Mouse (Mus musculus) limb, embryonic 14.5 days (tissue): ENCODE measurements around the gene Mrpl4. TPM values are rescaled to one million over a fixed set of nuclear protein-coding genes. Genes with fewer than 3 reads are reported as not detected.

Source experiments
- ATAC-seq: fragments of 200-750 bp; cut with Nextera tagmentation; 2 replicates; pipeline ENCODE4 v1.8.0; 2017; ENCODE audit warnings: low read depth, moderate number of reproducible peaks, moderate TSS enrichment; ENCODE audit not compliant: low FRiP score
- DNase-seq: peaks from one replicate; pipeline ENCODE4 v3.0.0-alpha.2; 2015; ENCODE audit warnings: low spot score
- H3K27ac ChIP-seq: fragments of 300-500 bp; sonication (generic); replicated peaks from 2 replicates; pipeline ENCODE4 v1.5.1; 2014; ENCODE audit warnings: low read depth, mild to moderate bottlenecking, low read length, moderate library complexity, mixed read lengths
- H3K27me3 ChIP-seq: fragments of 300-500 bp; sonication (generic); 2 replicates; pipeline ENCODE4 v1.6.1; 2014; ENCODE audit warnings: low read length, mixed read lengths; ENCODE audit not compliant: control insufficient read depth, insufficient read depth
- H3K36me3 ChIP-seq: fragments of 300-500 bp; sonication (generic); 2 replicates; pipeline ENCODE4 v1.6.1; 2014; ENCODE audit warnings: mild to moderate bottlenecking, low read length, moderate library complexity, mixed read lengths; ENCODE audit not compliant: control insufficient read depth, insufficient read depth
- H3K4me1 ChIP-seq: fragments of 300-500 bp; sonication (generic); 2 replicates; pipeline ENCODE4 v1.6.1; 2014; ENCODE audit warnings: antibody characterized with exemption, low read length, mixed read lengths; ENCODE audit not compliant: control insufficient read depth, insufficient read depth
- H3K4me2 ChIP-seq: fragments of 300-500 bp; sonication (generic); replicated peaks from 2 replicates; pipeline ENCODE4 v1.6.1; 2014; ENCODE audit warnings: low read depth, mild to moderate bottlenecking, low read length, moderate library complexity; ENCODE audit not compliant: severe bottlenecking
- H3K4me3 ChIP-seq: fragments of 300-500 bp; sonication (generic); replicated peaks from 2 replicates; pipeline ENCODE4 v1.5.1; 2014; ENCODE audit warnings: low read length
- H3K9ac ChIP-seq: fragments of 300-500 bp; sonication (generic); 2 replicates; pipeline ENCODE4 v1.6.1; 2014; ENCODE audit warnings: mild to moderate bottlenecking, low read depth, low read length, moderate library complexity; ENCODE audit not compliant: severe bottlenecking
- H3K9me3 ChIP-seq: fragments of 300-500 bp; sonication (generic); 2 replicates; pipeline ENCODE4 v1.6.1; 2016; ENCODE audit warnings: low read length; ENCODE audit not compliant: control insufficient read depth
- POLR2A ChIP-seq: fragments of 200-500 bp; IDR thresholded peaks from 2 replicates; pipeline ENCODE4 v1.8.0; 2012; ENCODE audit warnings: inconsistent platforms, mild to moderate bottlenecking, moderate library complexity, borderline replicate concordance; ENCODE audit not compliant: insufficient read depth, insufficient read length; ENCODE audit errors: extremely low read depth
- WGBS: fragments of 180-500 bp; shearing (Covaris S2); extraction: QIAGEN DNeasy Blood & Tissue Kit; methylation state at CpG from one replicate; pipeline ENCODE4 v1.1.7; 2014; 5-methylcytosine and 5-hydroxymethylcytosine counted together
- polyA plus RNA-seq, 2 experiments: library from polyadenylated mRNA; depleted of rRNA in 1 of 2; stranded (reverse) in 1 of 2; unstranded in 1 of 2; fragments of >200 nt; fragmentation: Nextera tagmentation in 1 of 2; extraction: Ambion mirVana in 1 of 2; gene quantifications; 2 replicates each; pipeline versions ENCODE4 v1.2.1 to v1.2.3; 2012 to 2014

Mrpl4 gene
- polyA plus RNA-seq (2012; rRNA removed) (89.0 and 114 TPM in 2 replicates), polyA plus RNA-seq (2014; fragmentation: Nextera tagmentation; extraction: Ambion mirVana) (115 and 118 TPM in 2 replicates)

GRCm38 (mm10) chr9:21002627-21003551 lies at the start of gene Mrpl4:
Mrpl4 (plus strand) TSS chr9:21002738.
- Histone ChIP-seq H3K27ac (peak within 1 kb of the TSS; percentile 73), H3K9me3 (no peaks in the 10 kb centered on the region), H3K4me2 (peak within 1 kb of the TSS; percentile 83), H3K36me3 (peaks cover 22% of the 10 kb centered on the region), H3K9ac (peak within 1 kb of the TSS; percentile 87), H3K27me3 (no peaks in the 10 kb centered on the region), H3K4me3 (peak within 1 kb of the TSS; percentile 92), H3K4me1 (0 out of 2 replicates have a peak, but pooled peaks cover 2% of the 10 kb centered on the region)
- DNase-seq (peak; percentile 73), ATAC-seq (peak; percentile 84)
- TF ChIP-seq POLR2A = peak; percentile 86; the same call in 1 of the 2 replicates
- 2% methylated on average over 71 of the region's 72 CpGs for WGBS

- Histone ChIP-seq H3K27me3 (no peaks in the 10 kb centered on the region), H3K4me3 (no peak overlapping the region), H3K4me2 (no peak overlapping the region), H3K9ac (no peak overlapping the region), H3K36me3 (no peaks in the 10 kb centered on the region), H3K4me1 (no peaks in the 10 kb centered on the region), H3K9me3 (no peaks in the 10 kb centered on the region), H3K27ac (no peak overlapping the region)
- WGBS = 74% methylated on average over 3 of the region's 3 CpGs
- ATAC-seq = no peak
- TF ChIP-seq POLR2A = no peak
- no peak for DNase-seq
These were observed 45.5 kb upstream of the Mrpl4 start for GRCm38 (mm10) chr9:20956989-20957388.

GRCm38 (mm10) chr9:20959430-20959938 lies 43.1 kb upstream of the Mrpl4 start, which contains the start of gene Dnmt1:
Dnmt1 (minus strand) TSS chr9:20959888.
- H3K9ac ChIP-seq = no peak within 1 kb of the TSS
- no peaks in the 10 kb centered on the region for H3K27me3 ChIP-seq
- no peak within 1 kb of the TSS for H3K4me2 ChIP-seq
- ATAC-seq (no peak), DNase-seq (no peak)
- H3K27ac ChIP-seq = no peak within 1 kb of the TSS
- H3K4me3 ChIP-seq = no peak within 1 kb of the TSS
- peaks cover 9% of the 10 kb centered on the region for H3K36me3 ChIP-seq
- no peaks in the 10 kb centered on the region for H3K4me1 ChIP-seq
- WGBS = 81% methylated on average over 2 of the region's 2 CpGs
- no peak for TF ChIP-seq POLR2A
- H3K9me3 ChIP-seq = no peaks in the 10 kb centered on the region

GRCm38 (mm10) chr9:20961557-20961956 lies 41.0 kb upstream of the Mrpl4 start:
- Histone ChIP-seq H3K4me2 (no peak overlapping the region), H3K4me1 (no peaks in the 10 kb centered on the region), H3K9me3 (no peaks in the 10 kb centered on the region), H3K27ac (no peak overlapping the region), H3K9ac (no peak overlapping the region), H3K4me3 (no peak overlapping the region), H3K36me3 (peaks cover 27% of the 10 kb centered on the region), H3K27me3 (no peaks in the 10 kb centered on the region)
- DNase-seq (no peak), ATAC-seq (no peak)
- 73% methylated on average over 9 of the region's 9 CpGs for WGBS
- TF ChIP-seq POLR2A = no peak

- no peak overlapping the region for H3K9ac ChIP-seq
- H3K4me3 ChIP-seq = no peak overlapping the region
- ATAC-seq = no peak
- no peak for DNase-seq
- H3K4me1 ChIP-seq = no peaks in the 10 kb centered on the region
- WGBS = 76% methylated on average over 4 of the region's 4 CpGs
- H3K36me3 ChIP-seq = peaks cover 61% of the 10 kb centered on the region
- H3K27me3 ChIP-seq = no peaks in the 10 kb centered on the region
- H3K9me3 ChIP-seq = no peaks in the 10 kb centered on the region
- no peak overlapping the region for H3K4me2 ChIP-seq
- no peak overlapping the region for H3K27ac ChIP-seq
- TF ChIP-seq POLR2A = no peak
These were observed 36.9 kb upstream of the Mrpl4 start for GRCm38 (mm10) chr9:20965606-20966005.
